Mouse (Mus musculus): ENCODE data around the gene Gm5861. TPM values are rescaled to one million over a fixed set of nuclear protein-coding genes. Genes with fewer than 3 reads are reported as not detected.

The Gm5861 gene
- not detected for total RNA-seq (2023)

DNA sequence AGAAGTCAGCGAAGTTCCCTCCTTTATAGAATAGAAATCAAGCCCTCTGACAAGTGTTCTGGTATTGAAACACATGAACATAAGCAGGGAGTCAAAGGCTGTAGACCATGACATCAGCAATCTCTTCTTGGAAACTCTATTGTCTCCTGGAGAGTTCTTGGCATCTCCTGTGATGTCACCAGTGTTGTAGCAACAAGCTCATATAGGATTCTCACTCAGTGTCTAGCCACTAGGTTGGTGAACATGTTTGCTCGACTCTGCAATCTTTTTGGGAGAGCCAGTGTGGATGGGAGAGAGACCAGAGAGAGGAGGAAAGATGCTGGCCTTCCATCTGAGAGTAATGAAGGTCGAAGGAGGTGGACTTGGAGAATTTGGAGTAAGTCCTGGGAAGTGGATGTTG, at the start of gene Gm5861:
TSS of gene Gm5861 (plus strand) at position 301 of the 400 bp plus-strand sequence.

Other genes with a start within 250 kb of the Gm5861 start
- not detected for gene Gm8871, start 235.3 kb upstream of the Gm5861 start, total RNA-seq (2023)
- gene Gm8857, start 235.3 kb upstream of the Gm5861 start, total RNA-seq (2023), result not detected
- gene Gm8879, start 55.4 kb upstream of the Gm5861 start, total RNA-seq (2023), result not detected
- gene Gm8890, start 73.0 kb downstream of the Gm5861 start, total RNA-seq (2023), result not detected
- gene Speer1, start 158.4 kb downstream of the Gm5861 start, total RNA-seq (2023), result not detected
- gene Gm8897, start 233.3 kb downstream of the Gm5861 start, total RNA-seq (2023), result not detected